Mouse (Mus musculus): ENCODE data around the gene Sord. TPM values are rescaled to one million over a fixed set of nuclear protein-coding genes. Genes with fewer than 3 reads are reported as not detected.

The Sord gene
- total and polyA plus RNA-seq, 2 experiments: 365 to 1,092 TPM

GRCm38 (mm10) chr2:122306184-122306583 lies 71.6 kb downstream of the Sord start:
- TF ChIP-seq CTCF (IDR thresholded peaks at IDR 0.05; ENCODE audit: low read depth, low read length) (no peak), POLR2A (IDR thresholded peaks at IDR 0.05; ENCODE audit: extremely low read depth, insufficient read depth, low read length) (no peak)
- no peak overlapping the region for H3K9ac ChIP-seq (ENCODE audit: low read depth, low read length)
- H3K4me1 ChIP-seq (ENCODE audit: control insufficient read depth, insufficient read depth, low read length): peaks cover 5% of the 10 kb centered on the region
- peaks cover 11% of the 10 kb centered on the region; the same call in 1 of the 2 replicates for H3K27me3 ChIP-seq (ENCODE audit: control insufficient read depth, insufficient read depth, low read length)
- H3K79me2 ChIP-seq (ENCODE audit: control insufficient read depth, insufficient read depth, low read length): no peaks in the 10 kb centered on the region
- no peak overlapping the region for H3K27ac ChIP-seq (replicated peaks; ENCODE audit: insufficient read depth, low read depth, low read length)
- DNase-seq (ENCODE audit: extremely low read depth, low read depth, low spot score): no peak
- 47% methylated on average over 4 of the region's 4 CpGs for WGBS
- no peaks in the 10 kb centered on the region for H3K36me3 ChIP-seq (ENCODE audit: control insufficient read depth, insufficient read depth, low read length)
- H3K4me3 ChIP-seq (ENCODE audit: insufficient read depth, low read depth, low read length): no peak overlapping the region

GRCm38 (mm10) chr2:122309647-122310046 lies 75.1 kb downstream of the Sord start:
- WGBS: 47% methylated on average over 3 of the region's 3 CpGs
- H3K4me1 ChIP-seq (ENCODE audit: control insufficient read depth, insufficient read depth, low read length): peaks cover 5% of the 10 kb centered on the region
- H3K36me3 ChIP-seq (ENCODE audit: control insufficient read depth, insufficient read depth, low read length): no peaks in the 10 kb centered on the region
- H3K27ac ChIP-seq (replicated peaks; ENCODE audit: insufficient read depth, low read depth, low read length): no peak overlapping the region
- H3K79me2 ChIP-seq (ENCODE audit: control insufficient read depth, insufficient read depth, low read length): no peaks in the 10 kb centered on the region
- no peak for TF ChIP-seq POLR2A (IDR thresholded peaks at IDR 0.05; ENCODE audit: extremely low read depth, insufficient read depth, low read length)
- no peak for TF ChIP-seq CTCF (IDR thresholded peaks at IDR 0.05; ENCODE audit: low read depth, low read length)
- no peak overlapping the region for H3K4me3 ChIP-seq (ENCODE audit: insufficient read depth, low read depth, low read length)
- no peak overlapping the region for H3K9ac ChIP-seq (ENCODE audit: low read depth, low read length)
- H3K27me3 ChIP-seq (ENCODE audit: control insufficient read depth, insufficient read depth, low read length): peaks cover under 1% of the 10 kb centered on the region
- DNase-seq (ENCODE audit: extremely low read depth, low read depth, low spot score): no peak

- Histone ChIP-seq H3K27ac (replicated peaks; ENCODE audit: insufficient read depth, low read depth, low read length) (no peak overlapping the region), H3K27me3 (ENCODE audit: control insufficient read depth, insufficient read depth, low read length) (no peaks in the 10 kb centered on the region; the same call in none of the 2 replicates), H3K4me1 (ENCODE audit: control insufficient read depth, insufficient read depth, low read length) (peaks cover 5% of the 10 kb centered on the region), H3K79me2 (ENCODE audit: control insufficient read depth, insufficient read depth, low read length) (no peaks in the 10 kb centered on the region), H3K4me3 (ENCODE audit: insufficient read depth, low read depth, low read length) (no peak overlapping the region), H3K9ac (ENCODE audit: low read depth, low read length) (no peak overlapping the region), H3K36me3 (ENCODE audit: control insufficient read depth, insufficient read depth, low read length) (no peaks in the 10 kb centered on the region)
- WGBS: 80% methylated on average over 2 of the region's 2 CpGs
- DNase-seq (ENCODE audit: extremely low read depth, low read depth, low spot score): no peak
- TF ChIP-seq CTCF (IDR thresholded peaks at IDR 0.05; ENCODE audit: low read depth, low read length): no peak
- no peak for TF ChIP-seq POLR2A (IDR thresholded peaks at IDR 0.05; ENCODE audit: extremely low read depth, insufficient read depth, low read length)
These were observed 77.0 kb downstream of the Sord start for GRCm38 (mm10) chr2:122311561-122311960.

- Histone ChIP-seq H3K27me3 (ENCODE audit: control insufficient read depth, insufficient read depth, low read length) (no peaks in the 10 kb centered on the region; the same call in none of the 2 replicates), H3K36me3 (ENCODE audit: control insufficient read depth, insufficient read depth, low read length) (no peaks in the 10 kb centered on the region), H3K4me1 (ENCODE audit: control insufficient read depth, insufficient read depth, low read length) (peaks cover 5% of the 10 kb centered on the region), H3K4me3 (ENCODE audit: insufficient read depth, low read depth, low read length) (peak overlapping the region; percentile 34; the same call in 1 of the 2 replicates), H3K79me2 (ENCODE audit: control insufficient read depth, insufficient read depth, low read length) (no peaks in the 10 kb centered on the region), H3K9ac (ENCODE audit: low read depth, low read length) (no peak overlapping the region), H3K27ac (replicated peaks; ENCODE audit: insufficient read depth, low read depth, low read length) (no peak overlapping the region)
- peak; percentile 36 for DNase-seq (ENCODE audit: extremely low read depth, low read depth, low spot score)
- TF ChIP-seq CTCF (IDR thresholded peaks at IDR 0.05; ENCODE audit: low read depth, low read length): peak; percentile 74
- no peak for TF ChIP-seq POLR2A (IDR thresholded peaks at IDR 0.05; ENCODE audit: extremely low read depth, insufficient read depth, low read length)
- WGBS: 3% methylated on average over 27 of the region's 27 CpGs
These were observed 78.3 kb downstream of the Sord start for GRCm38 (mm10) chr2:122312722-122313417.

GRCm38 (mm10) chr2:122313536-122313935 lies 79.0 kb downstream of the Sord start, which contains the start of gene Duoxa1:
Gene Duoxa1 (minus strand): TSS chr2:122313730.
- WGBS: 17% methylated on average over 24 of the region's 24 CpGs
- no peak for DNase-seq (ENCODE audit: extremely low read depth, low read depth, low spot score)
- H3K4me3 ChIP-seq (ENCODE audit: insufficient read depth, low read depth, low read length): peak within 1 kb of the TSS; percentile 34; the same call in 1 of the 2 replicates

More at GRCm38 (mm10) chr2:122313536-122313935, 79.0 kb downstream of the Sord start, which contains the start of gene Duoxa1:
- Histone ChIP-seq H3K4me1 (ENCODE audit: control insufficient read depth, insufficient read depth, low read length) (peaks cover 5% of the 10 kb centered on the region), H3K36me3 (ENCODE audit: control insufficient read depth, insufficient read depth, low read length) (no peaks in the 10 kb centered on the region), H3K27ac (replicated peaks; ENCODE audit: insufficient read depth, low read depth, low read length) (no peak within 1 kb of the TSS), H3K27me3 (ENCODE audit: control insufficient read depth, insufficient read depth, low read length) (no peaks in the 10 kb centered on the region; the same call in none of the 2 replicates), H3K79me2 (ENCODE audit: control insufficient read depth, insufficient read depth, low read length) (no peaks in the 10 kb centered on the region), H3K9ac (ENCODE audit: low read depth, low read length) (no peak within 1 kb of the TSS)
- TF ChIP-seq CTCF (IDR thresholded peaks at IDR 0.05; ENCODE audit: low read depth, low read length): no peak

Other genes starting within 250 kb of the Sord start
- 18.7 and 20.0 TPM in 2 replicates for gene Eif3j1, start 206.2 kb upstream of the Sord start, total RNA-seq (2014; rRNA removed)
- gene Eif3j1, start 206.2 kb upstream of the Sord start, polyA plus RNA-seq (2012; rRNA removed): 3.8 and 4.8 TPM in 2 replicates
- gene Spg11, start 116.4 kb upstream of the Sord start, total RNA-seq (2014; rRNA removed): 9.3 and 10.5 TPM in 2 replicates
- gene Spg11, start 116.4 kb upstream of the Sord start, polyA plus RNA-seq (2012; rRNA removed): 4.0 and 4.3 TPM in 2 replicates
- 1,301 and 1,615 TPM in 2 replicates for gene B2m, start 87.1 kb upstream of the Sord start, total RNA-seq (2014; rRNA removed)
- gene B2m, start 87.1 kb upstream of the Sord start, polyA plus RNA-seq (2012; rRNA removed): 2,279 and 2,555 TPM in 2 replicates
- 0.09 and 0.13 TPM in 2 replicates for gene Trim69, start 74.0 kb upstream of the Sord start, total RNA-seq (2014; rRNA removed)
- gene Trim69, start 74.0 kb upstream of the Sord start, polyA plus RNA-seq (2012; rRNA removed): 0.07 TPM in 1 of 2 replicates, not detected in the other
- 0.09 TPM in 1 of 2 replicates, not detected in the other for gene Patl2, start 48.6 kb upstream of the Sord start, total RNA-seq (2014; rRNA removed)
- not detected in 2 replicates for gene Patl2, start 48.6 kb upstream of the Sord start, polyA plus RNA-seq (2012; rRNA removed)
- gene Terb2, start 48.5 kb upstream of the Sord start, total RNA-seq (2014; rRNA removed): not detected in 2 replicates
- not detected in 2 replicates for gene Terb2, start 48.5 kb upstream of the Sord start, polyA plus RNA-seq (2012; rRNA removed)
- 0.07 TPM in 1 of 2 replicates, not detected in the other for gene Duox2, start 63.7 kb downstream of the Sord start, total RNA-seq (2014; rRNA removed)
- 0.02 and 0.04 TPM in 2 replicates for gene Duox2, start 63.7 kb downstream of the Sord start, polyA plus RNA-seq (2012; rRNA removed)
- 0.09 TPM in 1 of 2 replicates, not detected in the other for gene Duoxa2, start 64.2 kb downstream of the Sord start, total RNA-seq (2014; rRNA removed)
- not detected in 2 replicates for gene Duoxa2, start 64.2 kb downstream of the Sord start, polyA plus RNA-seq (2012; rRNA removed)
- not detected in 2 replicates for gene Duoxa1, start 79.0 kb downstream of the Sord start, total RNA-seq (2014; rRNA removed)
- gene Duoxa1, start 79.0 kb downstream of the Sord start, polyA plus RNA-seq (2012; rRNA removed): not detected in 2 replicates
- gene Duox1, start 80.9 kb downstream of the Sord start, total RNA-seq (2014; rRNA removed): not detected in 2 replicates
- not detected in 2 replicates for gene Duox1, start 80.9 kb downstream of the Sord start, polyA plus RNA-seq (2012; rRNA removed)
- gene Shf, start 134.4 kb downstream of the Sord start, total RNA-seq (2014; rRNA removed): 6.6 and 6.7 TPM in 2 replicates
- 8.1 and 14.0 TPM in 2 replicates for gene Shf, start 134.4 kb downstream of the Sord start, polyA plus RNA-seq (2012; rRNA removed)
- 1.2 and 1.7 TPM in 2 replicates for gene Slc28a2, start 191.7 kb downstream of the Sord start, total RNA-seq (2014; rRNA removed)
- 0.22 and 0.38 TPM in 2 replicates for gene Slc28a2, start 191.7 kb downstream of the Sord start, polyA plus RNA-seq (2012; rRNA removed)

Data from liver, adult 2 months (tissue).